Mouse (Mus musculus) liver, embryonic 16.5 days (tissue): Measurements from ENCODE around the gene Rapgef5. TPM values are rescaled to one million over a fixed set of nuclear protein-coding genes. Genes with fewer than 3 reads are reported as not detected.

Source experiments
- ATAC-seq: fragments of 200-750 bp; cut with Nextera tagmentation; 2 replicates; pipeline ENCODE4 v1.8.0; 2017; ENCODE audit warnings: low read depth, mild to moderate bottlenecking, moderate number of reproducible peaks, moderate library complexity
- H3K27ac ChIP-seq: fragments of 300-500 bp; sonication (generic); 2 replicates; pipeline ENCODE4 v1.5.1; 2014; ENCODE audit warnings: mild to moderate bottlenecking, low read length
- H3K27me3 ChIP-seq: fragments of 300-500 bp; sonication (generic); 2 replicates; pipeline ENCODE4 v1.6.1; 2014; ENCODE audit warnings: low read depth, low read length, mixed read lengths; ENCODE audit not compliant: control insufficient read depth, insufficient read depth
- H3K36me3 ChIP-seq: fragments of 300-500 bp; sonication (generic); 2 replicates; pipeline ENCODE4 v1.6.1; 2014; ENCODE audit warnings: mild to moderate bottlenecking; ENCODE audit not compliant: control insufficient read depth, insufficient read depth
- H3K4me1 ChIP-seq: fragments of 300-500 bp; sonication (generic); 2 replicates; pipeline ENCODE4 v1.6.1; 2014; ENCODE audit warnings: low read depth, low read length, mixed read lengths; ENCODE audit not compliant: control insufficient read depth
- H3K4me2 ChIP-seq: fragments of 300-500 bp; sonication (generic); 2 replicates; pipeline ENCODE4 v1.6.1; 2014; ENCODE audit warnings: low read depth, low read length, mixed read lengths
- H3K4me3 ChIP-seq: fragments of 300-500 bp; sonication (generic); 2 replicates; pipeline ENCODE4 v1.5.1; 2014; ENCODE audit warnings: low read depth, mild to moderate bottlenecking, low read length
- H3K9ac ChIP-seq: fragments of 300-500 bp; sonication (generic); 2 replicates; pipeline ENCODE4 v1.6.1; 2014; ENCODE audit warnings: low read depth, low read length
- H3K9me3 ChIP-seq: fragments of 300-500 bp; sonication (generic); replicated peaks from 2 replicates; pipeline ENCODE4 v1.6.1; 2016; ENCODE audit warnings: low read length; ENCODE audit not compliant: control insufficient read depth
- WGBS: fragments of 180-500 bp; shearing (Covaris S2); extraction: QIAGEN DNeasy Blood & Tissue Kit; methylation state at CpG from one replicate; pipeline ENCODE4 v1.1.7; 2014; ENCODE audit not compliant: insufficient replicate concordance; 5-methylcytosine and 5-hydroxymethylcytosine counted together
- polyA plus RNA-seq: library from polyadenylated mRNA; unstranded; fragments of >200 nt; fragmentation: Nextera tagmentation; extraction: Ambion mirVana; gene quantifications from 2 replicates; pipeline ENCODE4 v1.2.1, GENCODE M21; 2015

Gene Rapgef5
- polyA plus RNA-seq, 1 experiment from 2014 or later, result 2.2 TPM

GRCm38 (mm10) chr12:117699950-117700665 lies 183.8 kb downstream of the Rapgef5 start:
- WGBS, result 54% methylated on average over 3 of the region's 3 CpGs

GRCm38 (mm10) chr12:117700927-117701326 lies 184.6 kb downstream of the Rapgef5 start:
- Histone ChIP-seq H3K9ac (no peak overlapping the region), H3K4me3 (no peak overlapping the region), H3K36me3 (no peaks in the 10 kb centered on the region), H3K9me3 (no peaks in the 10 kb centered on the region), H3K4me1 (no peaks in the 10 kb centered on the region), H3K27me3 (no peaks in the 10 kb centered on the region), H3K27ac (no peak overlapping the region), H3K4me2 (no peak overlapping the region)
- 62% methylated on average over 6 of the region's 6 CpGs for WGBS
- ATAC-seq, result no peak

More at GRCm38 (mm10) chr12:117699950-117700665, 183.8 kb downstream of the Rapgef5 start:
- Histone ChIP-seq H3K27ac (no peak overlapping the region), H3K9ac (no peak overlapping the region), H3K36me3 (no peaks in the 10 kb centered on the region), H3K27me3 (no peaks in the 10 kb centered on the region), H3K4me1 (no peaks in the 10 kb centered on the region), H3K9me3 (no peaks in the 10 kb centered on the region), H3K4me2 (no peak overlapping the region), H3K4me3 (no peak overlapping the region)
- ATAC-seq, result no peak

- H3K4me1 ChIP-seq, result no peaks in the 10 kb centered on the region
- H3K4me2 ChIP-seq, result no peak overlapping the region
- H3K4me3 ChIP-seq, result no peak overlapping the region
- H3K27me3 ChIP-seq, result no peaks in the 10 kb centered on the region
- no peak overlapping the region for H3K9ac ChIP-seq
- no peak overlapping the region for H3K27ac ChIP-seq
- ATAC-seq, result no peak
- no peaks in the 10 kb centered on the region for H3K9me3 ChIP-seq
- 73% methylated on average over 8 of the region's 8 CpGs for WGBS
- no peaks in the 10 kb centered on the region for H3K36me3 ChIP-seq
These were observed 186.0 kb downstream of the Rapgef5 start for GRCm38 (mm10) chr12:117702291-117702690.

- no peak for ATAC-seq
- H3K9me3 ChIP-seq, result no peaks in the 10 kb centered on the region
- H3K4me2 ChIP-seq, result no peak overlapping the region
- no peak overlapping the region for H3K27ac ChIP-seq
- H3K36me3 ChIP-seq, result no peaks in the 10 kb centered on the region
- no peaks in the 10 kb centered on the region for H3K4me1 ChIP-seq
- 67% methylated on average over 9 of the region's 9 CpGs for WGBS
- no peaks in the 10 kb centered on the region for H3K27me3 ChIP-seq
- H3K4me3 ChIP-seq, result no peak overlapping the region
- no peak overlapping the region for H3K9ac ChIP-seq
These were observed 186.6 kb downstream of the Rapgef5 start for GRCm38 (mm10) chr12:117702928-117703327.

GRCm38 (mm10) chr12:117703413-117703812 lies 187.1 kb downstream of the Rapgef5 start:
- no peak overlapping the region for H3K4me3 ChIP-seq
- no peak overlapping the region for H3K9ac ChIP-seq
- no peak overlapping the region for H3K4me2 ChIP-seq
- H3K9me3 ChIP-seq, result no peaks in the 10 kb centered on the region
- H3K4me1 ChIP-seq, result no peaks in the 10 kb centered on the region
- H3K36me3 ChIP-seq, result no peaks in the 10 kb centered on the region
- H3K27ac ChIP-seq, result no peak overlapping the region
- ATAC-seq, result no peak
- 44% methylated on average over 2 of the region's 2 CpGs for WGBS
- no peaks in the 10 kb centered on the region for H3K27me3 ChIP-seq

- H3K4me1 ChIP-seq, result no peaks in the 10 kb centered on the region
- H3K27ac ChIP-seq, result no peak overlapping the region
- no peaks in the 10 kb centered on the region for H3K9me3 ChIP-seq
- H3K4me3 ChIP-seq, result no peak overlapping the region
- no peaks in the 10 kb centered on the region for H3K36me3 ChIP-seq
- no peak overlapping the region for H3K9ac ChIP-seq
- no peak for ATAC-seq
- no peak overlapping the region for H3K4me2 ChIP-seq
- no peaks in the 10 kb centered on the region for H3K27me3 ChIP-seq
- 56% methylated on average over 3 of the region's 3 CpGs for WGBS
These were observed 189.0 kb downstream of the Rapgef5 start for GRCm38 (mm10) chr12:117705308-117705707.

GRCm38 (mm10) chr12:117709280-117709679 lies 193.0 kb downstream of the Rapgef5 start:
- Histone ChIP-seq H3K9me3 (no peaks in the 10 kb centered on the region), H3K9ac (no peak overlapping the region), H3K4me3 (no peak overlapping the region), H3K4me2 (no peak overlapping the region), H3K27ac (no peak overlapping the region), H3K4me1 (no peaks in the 10 kb centered on the region), H3K36me3 (no peaks in the 10 kb centered on the region), H3K27me3 (no peaks in the 10 kb centered on the region)
- ATAC-seq, result no peak
- WGBS, result 67% methylated on average over 12 of the region's 12 CpGs

- no peaks in the 10 kb centered on the region for H3K27me3 ChIP-seq
- H3K9ac ChIP-seq, result no peak overlapping the region
- H3K27ac ChIP-seq, result no peak overlapping the region
- H3K4me1 ChIP-seq, result no peaks in the 10 kb centered on the region
- H3K4me3 ChIP-seq, result no peak overlapping the region
- no peaks in the 10 kb centered on the region for H3K9me3 ChIP-seq
- no peak for ATAC-seq
- H3K36me3 ChIP-seq, result no peaks in the 10 kb centered on the region
- no peak overlapping the region for H3K4me2 ChIP-seq
- 59% methylated on average over 6 of the region's 6 CpGs for WGBS
These were observed 196.2 kb downstream of the Rapgef5 start for GRCm38 (mm10) chr12:117712474-117712873.

GRCm38 (mm10) chr12:117713616-117714015 lies 197.3 kb downstream of the Rapgef5 start:
- H3K4me2 ChIP-seq, result no peak overlapping the region
- 64% methylated on average over 6 of the region's 6 CpGs for WGBS
- H3K36me3 ChIP-seq, result no peaks in the 10 kb centered on the region
- no peaks in the 10 kb centered on the region for H3K27me3 ChIP-seq
- no peak overlapping the region for H3K27ac ChIP-seq
- H3K4me3 ChIP-seq, result no peak overlapping the region
- no peaks in the 10 kb centered on the region for H3K4me1 ChIP-seq
- no peak for ATAC-seq
- H3K9me3 ChIP-seq, result no peaks in the 10 kb centered on the region
- no peak overlapping the region for H3K9ac ChIP-seq
